Mouse (Mus musculus) gastrocnemius, postnatal 10 days (tissue): ENCODE results near the gene Atp5d. TPM values are rescaled to one million over a fixed set of nuclear protein-coding genes. Genes with fewer than 3 reads are reported as not detected.

Experiments used
- DNase-seq: peaks from one replicate; pipeline ENCODE4 v3.0.0; 2021; ENCODE audit warnings: mixed read lengths
- total RNA-seq, 2 experiments: library from RNA; stranded (reverse); gene quantifications; 2 replicates each; pipeline ENCODE4 v1.2.3; 2021

Gene Atp5d
- total RNA-seq, 2 experiments from 2014 or later, result 576 to 659 TPM

DNA sequence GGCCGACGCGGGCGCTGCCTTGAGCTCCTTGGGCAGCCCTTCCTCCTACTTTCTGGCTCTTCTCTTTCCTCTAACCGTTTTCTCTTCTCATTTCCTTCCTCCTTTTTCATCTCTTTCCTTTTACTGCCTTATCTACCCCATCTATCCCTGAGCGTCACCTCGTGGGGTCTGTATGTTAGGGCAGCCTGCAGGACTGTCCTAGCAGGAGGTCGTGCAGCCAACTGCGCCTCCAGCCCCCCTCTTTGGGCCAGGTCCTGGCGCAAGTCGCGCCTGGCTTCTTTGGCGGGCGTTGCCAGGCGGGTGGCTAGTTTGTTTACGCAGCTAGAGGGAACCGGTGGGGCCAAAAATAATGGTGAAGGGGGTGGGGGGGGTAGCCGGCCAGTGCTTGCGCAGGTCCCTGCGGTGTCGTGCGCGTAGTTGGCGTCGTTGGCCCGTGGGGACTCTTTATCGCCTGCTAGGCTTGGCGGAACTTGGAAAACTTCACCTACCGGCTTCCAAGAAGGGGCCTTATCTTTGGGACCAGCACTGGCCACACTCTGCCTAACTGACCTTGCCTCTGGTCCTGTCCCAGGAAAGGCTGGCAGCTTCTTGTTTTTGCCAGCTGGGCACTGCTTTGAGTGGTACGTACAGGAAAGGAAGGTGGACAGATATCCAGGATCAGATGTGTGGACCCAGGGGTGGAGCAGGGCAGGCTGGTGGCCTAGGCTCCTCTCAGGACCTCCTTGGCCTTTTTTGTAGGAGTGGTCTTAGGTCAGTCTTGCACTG is 21.3 kb upstream of the Atp5d start:
- peak; percentile 63 for DNase-seq

GRCm38 (mm10) chr10:80117736-80118135 is 20.7 kb upstream of the Atp5d start:
- no peak for DNase-seq

DNA sequence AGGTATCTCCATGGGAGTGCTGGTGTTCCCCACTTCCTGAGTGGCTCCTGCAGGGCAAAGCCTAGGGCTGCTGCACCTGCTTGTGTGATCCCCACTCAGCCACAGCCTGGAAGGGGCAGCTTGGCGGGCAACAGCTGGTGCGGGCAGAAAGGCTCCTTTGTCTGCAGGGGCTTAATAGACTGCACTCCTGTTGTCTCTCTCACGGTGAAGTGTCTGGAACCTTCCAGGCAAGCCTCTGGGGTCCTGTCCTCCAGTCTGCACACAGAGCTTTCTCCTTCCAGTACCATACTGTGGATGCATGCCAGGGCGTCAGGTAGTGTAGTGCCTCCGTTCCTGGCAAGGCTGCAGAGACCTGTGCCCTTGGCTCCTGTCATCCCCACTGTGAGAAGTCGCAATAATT is 19.9 kb upstream of the Atp5d start:
- no peak for DNase-seq

- DNase-seq, result no peak
Measured at GRCm38 (mm10) chr10:80120146-80120545, 18.3 kb upstream of the Atp5d start.

GRCm38 (mm10) chr10:80121639-80122038 is 16.8 kb upstream of the Atp5d start:
- no peak for DNase-seq

DNA sequence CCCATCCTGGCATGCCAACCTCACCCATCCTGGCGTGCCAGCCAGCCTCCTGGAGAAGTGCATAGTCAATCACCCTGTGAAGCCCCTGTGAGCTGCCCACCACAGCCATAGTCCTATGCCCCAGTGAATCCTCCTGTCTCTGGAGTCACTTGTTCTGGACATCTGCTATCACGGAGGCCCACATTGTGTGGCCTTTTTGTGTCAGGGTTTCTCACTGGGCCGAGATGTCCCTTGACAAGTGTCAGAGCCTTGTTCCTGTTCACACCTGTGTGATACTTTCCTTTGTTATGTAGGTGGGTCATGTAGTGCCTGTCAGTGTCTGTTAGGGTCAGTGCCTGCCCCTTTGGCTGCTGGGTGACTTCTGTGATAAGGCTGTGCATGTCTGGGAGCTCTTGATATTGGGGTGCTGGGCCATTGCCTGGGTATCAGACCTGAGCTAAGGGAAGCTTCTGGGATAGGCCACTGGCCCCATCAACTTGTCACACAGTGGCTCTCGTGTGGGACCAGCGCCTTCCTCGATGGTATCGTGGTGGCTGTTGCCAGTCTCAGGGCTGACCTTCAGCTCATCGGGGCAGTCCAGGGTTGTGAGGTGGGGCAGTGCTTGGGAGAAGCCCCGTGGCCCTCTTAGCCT is 14.4 kb upstream of the Atp5d start:
- no peak for DNase-seq

- no peak for DNase-seq
Measured at GRCm38 (mm10) chr10:80127920-80128319, 10.5 kb upstream of the Atp5d start.

DNA sequence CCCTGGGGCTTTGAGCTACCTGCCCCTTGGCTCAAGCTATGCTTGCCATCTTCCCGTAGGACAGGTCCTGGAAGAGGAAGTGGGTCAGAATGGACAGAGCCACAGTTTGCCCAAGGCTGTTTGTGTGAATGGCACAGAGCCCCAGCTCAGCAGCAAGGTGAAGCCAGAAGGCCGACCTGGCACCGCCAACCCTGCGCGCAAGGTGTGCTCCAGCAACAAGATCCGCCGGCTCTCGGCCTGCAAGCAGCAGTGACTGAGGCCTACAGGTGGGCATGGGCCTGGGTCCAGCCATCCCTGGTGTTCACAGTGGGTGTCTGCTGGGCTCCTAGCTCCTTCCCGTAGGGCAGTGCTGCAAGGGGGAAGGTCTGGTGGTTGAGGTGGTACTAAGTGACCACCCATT is 8.6 kb upstream of the Atp5d start:
- DNase-seq, result peak; percentile 11

DNA sequence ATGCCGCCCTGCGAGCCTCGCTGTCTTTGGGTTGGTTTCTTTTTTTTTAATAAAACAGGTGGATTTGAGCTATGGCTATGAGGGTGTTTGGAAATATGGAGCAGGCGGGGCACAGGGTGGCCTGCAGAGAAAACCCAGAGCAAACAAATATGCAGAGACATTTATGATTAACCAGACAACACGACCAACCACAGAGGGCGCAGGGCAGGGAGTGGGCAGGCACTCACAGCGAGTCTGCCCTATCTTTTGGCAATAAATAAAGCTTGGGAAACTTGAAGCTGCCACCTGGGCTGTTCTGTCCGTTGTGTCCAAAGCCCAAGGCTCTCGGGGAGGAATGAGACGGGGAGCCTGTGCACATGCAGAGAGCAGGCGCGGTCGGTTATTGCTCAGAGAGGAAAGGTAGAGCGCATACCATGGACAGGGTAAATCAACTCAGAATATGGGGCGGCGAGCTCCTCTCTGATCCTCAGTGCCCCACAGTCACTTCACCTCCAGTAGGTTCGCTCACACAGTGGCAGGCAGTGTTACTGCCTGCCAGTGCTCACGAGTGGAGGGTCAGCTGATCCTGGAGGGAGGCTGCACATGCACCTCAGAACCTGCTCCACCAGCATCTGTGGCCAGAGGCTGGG is 7.9 kb upstream of the Atp5d start:
- no peak for DNase-seq

DNA sequence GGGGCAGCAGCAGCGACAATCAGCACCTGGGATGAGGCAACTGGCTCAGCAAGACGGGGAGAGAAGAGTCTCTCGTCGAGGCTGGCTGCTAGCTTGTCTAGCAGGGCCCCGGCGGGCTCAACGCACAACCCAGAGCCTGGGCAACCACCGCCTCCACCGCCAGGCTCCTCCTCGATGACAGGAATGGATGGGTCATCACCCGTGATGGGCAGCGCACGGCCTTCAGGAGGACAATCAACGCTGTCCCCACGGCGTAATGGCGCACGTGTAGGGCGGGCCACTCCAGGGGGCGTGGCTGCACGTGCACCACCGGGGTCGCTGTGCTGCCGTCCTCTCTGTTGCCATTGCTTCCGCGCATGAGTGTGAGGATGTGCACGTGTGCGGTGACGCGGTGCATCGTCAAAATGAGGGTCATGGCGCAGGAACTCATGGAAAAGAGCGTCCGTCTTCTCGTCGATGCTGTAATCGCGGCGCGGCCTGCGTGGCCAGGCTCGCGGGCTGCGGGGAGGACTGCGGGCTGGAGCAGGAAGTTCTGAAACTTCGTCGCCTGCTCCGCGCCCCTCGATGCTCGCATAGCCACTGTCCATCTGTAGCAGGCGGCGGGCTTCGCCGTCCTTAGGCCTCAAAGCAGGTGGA is 7.0 kb upstream of the Atp5d start:
- no peak for DNase-seq

DNA sequence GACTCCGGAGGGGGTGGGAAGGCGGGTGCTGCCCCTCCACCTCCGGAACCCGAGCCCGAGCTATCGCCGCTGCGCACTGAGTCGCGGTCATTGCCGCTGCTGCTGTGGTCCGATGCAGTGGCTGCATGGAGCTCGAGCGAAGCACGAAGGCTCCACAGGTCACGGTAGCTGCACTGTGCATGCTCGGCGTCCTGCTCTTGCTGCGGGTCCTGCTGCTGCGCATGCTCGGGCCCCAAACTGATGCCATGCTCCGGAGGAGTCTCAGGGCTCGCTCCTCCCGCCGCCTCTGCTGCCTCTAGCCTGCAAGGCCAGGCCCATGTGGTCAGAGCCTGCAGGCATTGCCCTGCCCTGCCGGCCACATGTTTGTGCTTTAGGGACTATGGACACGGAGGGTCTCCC is 6.5 kb upstream of the Atp5d start:
- DNase-seq, result no peak

DNA sequence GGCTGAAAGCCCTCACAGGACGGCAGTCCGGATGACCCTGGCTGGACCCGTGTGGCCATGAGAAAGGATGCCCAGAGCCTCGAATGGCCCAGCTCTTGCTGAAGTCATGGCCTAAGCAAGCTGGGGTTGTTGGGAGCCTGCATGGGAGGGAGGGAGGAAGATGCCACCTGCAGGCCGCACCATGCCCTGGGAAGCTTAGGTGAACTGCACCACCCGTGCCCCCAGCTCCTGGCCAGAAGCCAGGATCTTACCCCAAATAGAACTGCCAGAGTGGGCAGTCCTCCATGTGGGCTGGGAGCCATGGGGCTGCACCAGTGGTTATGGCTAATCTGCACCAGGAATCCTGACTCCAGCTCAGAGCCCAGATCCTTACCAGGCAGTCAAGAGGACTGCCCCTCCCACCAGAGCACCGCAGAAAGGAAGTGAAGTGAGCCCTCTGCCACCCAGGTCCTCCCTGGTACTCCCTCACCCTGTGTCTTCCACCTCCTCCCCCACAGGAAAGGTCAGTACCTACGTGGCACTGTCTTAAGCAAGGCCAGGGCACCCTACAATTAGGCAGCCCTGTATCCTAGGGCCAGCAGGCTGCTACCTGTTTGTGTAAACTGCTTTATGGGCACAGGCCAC is 5.1 kb upstream of the Atp5d start:
- DNase-seq, result peak; percentile 55

- peak; percentile 15 for DNase-seq
Measured at GRCm38 (mm10) chr10:80134421-80134820, 4.0 kb upstream of the Atp5d start.

DNA sequence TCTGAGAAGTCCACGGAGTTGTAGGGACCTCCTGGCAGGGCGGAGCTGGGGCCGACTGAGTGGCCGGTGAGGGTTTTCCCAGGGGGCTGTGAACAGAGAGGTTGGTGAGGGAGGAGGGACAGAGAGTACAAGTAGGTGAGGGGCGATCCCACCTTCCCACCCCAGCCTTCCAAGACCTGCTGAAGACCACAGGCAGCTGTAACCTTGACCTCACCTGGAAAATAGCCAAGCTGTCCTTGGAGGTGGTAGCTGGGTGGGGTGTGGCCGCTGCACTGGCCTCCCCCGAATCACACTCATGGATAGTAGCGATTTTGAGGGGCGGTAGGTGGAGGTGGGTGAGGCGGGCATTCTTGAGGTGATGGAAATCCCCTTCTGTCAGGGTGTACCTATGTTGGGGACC is 3.3 kb upstream of the Atp5d start:
- no peak for DNase-seq

GRCm38 (mm10) chr10:80135641-80136040 is 2.8 kb upstream of the Atp5d start:
- DNase-seq, result no peak

DNA sequence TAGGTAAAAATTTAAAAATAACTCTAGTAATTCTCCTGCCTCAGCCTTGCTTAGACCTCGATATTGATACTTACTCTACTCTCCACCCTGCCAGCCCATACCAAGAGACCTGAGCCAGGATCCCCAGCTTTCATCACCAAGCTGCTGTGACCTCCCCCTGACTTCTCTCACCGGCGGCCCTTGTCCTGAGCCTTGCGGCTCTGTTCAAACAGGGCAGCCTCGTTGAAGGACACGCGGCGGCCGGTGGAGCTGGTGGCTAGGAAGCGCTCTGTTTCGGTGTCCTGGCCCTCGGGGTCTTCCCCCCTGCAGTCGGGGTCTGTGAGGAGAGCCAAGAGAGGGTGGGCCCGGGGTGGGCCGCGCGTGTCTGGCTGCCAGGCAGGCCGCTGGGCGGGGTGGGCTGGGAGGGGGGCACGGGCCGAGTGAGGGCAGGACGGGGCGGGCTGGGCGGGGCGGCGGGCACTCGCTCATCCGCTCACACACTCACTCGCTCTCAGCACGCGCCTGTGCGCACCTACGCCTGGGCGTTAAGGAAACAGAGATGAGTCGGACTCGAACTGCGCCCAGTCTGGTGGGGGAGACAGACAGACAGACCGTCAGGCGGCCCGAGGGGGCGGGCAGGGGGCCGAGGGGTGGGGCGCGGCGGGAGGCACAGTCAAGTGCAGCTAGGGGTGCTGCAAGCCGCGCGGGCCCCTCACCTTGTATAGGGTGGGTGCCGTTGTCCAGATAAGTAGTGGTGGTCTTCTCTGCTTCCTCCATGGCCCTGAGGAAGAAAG is 2.1 kb upstream of the Atp5d start:
- peak; percentile 13 for DNase-seq

GRCm38 (mm10) chr10:80136952-80137625 is 1.3 kb upstream of the Atp5d start:
- peak; percentile 16 for DNase-seq

DNA sequence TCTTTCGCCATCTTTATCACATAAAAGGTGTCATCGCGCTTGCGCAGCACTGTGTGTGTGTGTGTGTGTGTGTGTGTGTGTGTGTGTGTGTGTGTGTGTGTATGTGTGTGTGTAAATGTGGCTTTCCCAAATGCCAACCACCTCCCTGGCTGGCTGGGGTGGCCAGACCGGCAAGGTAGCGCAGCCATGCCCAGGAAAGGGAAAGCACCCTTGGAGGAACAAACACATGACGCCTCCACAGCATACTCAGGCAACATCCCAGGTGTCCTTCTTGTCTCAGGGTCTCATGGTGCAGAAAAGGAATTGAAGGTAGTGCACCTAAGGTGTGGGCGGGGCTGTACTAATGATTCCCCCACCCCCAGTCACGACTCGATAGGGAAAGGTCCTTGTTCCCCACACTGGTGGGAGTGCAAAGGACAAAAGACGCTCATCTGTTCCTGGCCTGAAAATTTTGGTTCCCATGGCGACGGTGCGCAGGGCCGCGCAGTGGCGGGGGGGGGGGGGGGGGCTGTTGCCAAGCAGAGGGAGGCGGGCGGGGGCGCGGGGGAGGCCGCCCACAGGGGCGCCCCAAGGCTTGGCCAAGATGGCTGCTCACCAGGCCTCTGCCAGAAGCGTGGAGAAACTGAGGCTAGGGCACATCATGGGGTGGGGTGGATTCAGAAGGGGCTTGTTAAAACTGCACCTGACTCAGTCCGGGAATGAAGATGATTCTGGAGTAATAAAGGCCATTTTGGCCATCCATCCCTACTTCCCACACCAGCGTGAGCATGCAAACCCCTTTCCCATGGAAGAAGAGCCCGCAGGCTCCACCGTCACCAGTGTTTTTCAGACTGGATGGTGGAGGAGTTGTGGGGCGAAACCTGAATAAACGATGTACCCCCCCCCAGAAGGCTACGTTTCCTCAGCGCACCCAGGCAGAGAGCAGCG is 543 bp upstream of the Atp5d start:
- peak; percentile 7 for DNase-seq

DNA sequence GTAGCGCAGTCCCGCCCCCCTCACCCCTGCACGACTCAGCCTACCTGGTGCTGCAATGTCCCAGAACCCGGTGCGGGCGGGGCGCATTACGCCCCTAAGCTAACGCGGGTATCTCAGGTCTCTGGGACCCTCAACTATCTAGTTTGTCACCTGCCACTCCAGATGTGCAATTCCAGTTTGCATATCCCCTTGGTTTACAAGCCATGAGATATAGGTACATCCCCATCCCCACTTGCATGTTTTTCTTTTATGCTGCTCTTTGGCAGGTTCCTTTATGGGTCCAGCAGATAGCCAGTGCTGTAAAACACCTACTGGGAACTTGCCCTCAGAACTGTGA is 975 bp downstream of the Atp5d start:
- no peak for DNase-seq

GRCm38 (mm10) chr10:80139975-80140665 is 1.7 kb downstream of the Atp5d start:
- DNase-seq, result no peak
